Mouse (Mus musculus): ENCODE data around the gene Mast1.

Gene Mast1

DNA sequence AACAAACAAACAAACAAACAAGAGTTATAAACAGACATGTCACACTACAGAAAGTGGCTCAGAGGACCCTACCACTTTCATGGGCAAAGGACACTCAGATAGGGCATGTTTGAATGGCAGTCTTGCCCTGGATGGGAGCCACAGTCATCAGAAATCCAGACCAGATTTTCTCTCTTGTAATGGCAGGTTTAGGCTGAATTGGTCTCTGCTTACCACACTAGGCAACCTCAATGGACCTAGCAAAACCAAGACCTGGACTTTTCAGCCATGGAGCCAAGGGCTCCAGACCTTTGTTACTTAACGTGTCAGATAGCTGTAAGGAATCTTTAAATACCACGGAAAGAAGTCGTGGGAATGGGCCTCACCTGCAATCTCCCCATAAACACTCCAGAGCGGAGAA, 6.5 kb upstream of the Mast1 start:
- no peak for DNase-seq (ENCODE audit: low spot score)

DNA sequence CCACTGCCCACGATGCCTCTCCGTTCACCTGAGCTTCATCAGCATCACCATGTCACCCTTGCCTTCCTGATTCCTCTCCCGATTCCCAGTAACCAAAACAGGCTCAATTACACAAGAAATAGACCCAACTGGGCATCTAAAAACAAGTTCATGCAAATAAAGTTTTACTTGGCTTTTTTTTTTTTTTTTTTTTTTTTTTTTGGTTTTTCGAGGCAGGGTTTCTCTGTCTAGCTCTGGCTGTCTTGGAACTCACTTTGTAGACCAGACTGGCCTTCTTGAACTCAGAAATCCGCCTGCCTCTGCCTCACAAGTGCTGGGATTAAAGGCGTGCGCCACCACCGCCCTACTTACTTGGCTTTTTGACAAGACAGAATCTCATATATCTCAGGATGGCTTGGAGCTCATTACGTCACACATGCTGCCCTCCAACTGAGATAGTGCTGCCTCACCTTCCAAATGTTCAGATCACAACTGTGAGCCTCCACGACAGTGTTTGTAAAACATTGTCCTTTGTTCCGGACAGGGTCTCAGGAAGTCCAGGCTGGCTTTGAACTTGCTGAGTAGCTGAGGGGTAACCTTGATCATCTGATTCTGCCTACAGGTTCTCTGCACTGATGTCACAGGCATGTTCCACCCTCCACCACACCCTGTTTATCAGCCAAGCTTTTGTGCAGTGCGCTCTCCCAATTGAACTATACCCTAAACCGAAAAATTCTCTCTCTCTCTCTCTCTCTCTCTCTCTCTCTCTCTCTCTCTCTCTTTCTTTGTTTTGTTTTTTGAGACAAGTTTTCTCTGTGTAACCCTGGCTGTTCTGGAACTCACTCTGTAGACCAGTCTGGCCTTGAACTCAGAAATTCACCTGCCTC, 694 bp upstream of the Mast1 start:
- no peak for DNase-seq (ENCODE audit: low spot score)

DNA sequence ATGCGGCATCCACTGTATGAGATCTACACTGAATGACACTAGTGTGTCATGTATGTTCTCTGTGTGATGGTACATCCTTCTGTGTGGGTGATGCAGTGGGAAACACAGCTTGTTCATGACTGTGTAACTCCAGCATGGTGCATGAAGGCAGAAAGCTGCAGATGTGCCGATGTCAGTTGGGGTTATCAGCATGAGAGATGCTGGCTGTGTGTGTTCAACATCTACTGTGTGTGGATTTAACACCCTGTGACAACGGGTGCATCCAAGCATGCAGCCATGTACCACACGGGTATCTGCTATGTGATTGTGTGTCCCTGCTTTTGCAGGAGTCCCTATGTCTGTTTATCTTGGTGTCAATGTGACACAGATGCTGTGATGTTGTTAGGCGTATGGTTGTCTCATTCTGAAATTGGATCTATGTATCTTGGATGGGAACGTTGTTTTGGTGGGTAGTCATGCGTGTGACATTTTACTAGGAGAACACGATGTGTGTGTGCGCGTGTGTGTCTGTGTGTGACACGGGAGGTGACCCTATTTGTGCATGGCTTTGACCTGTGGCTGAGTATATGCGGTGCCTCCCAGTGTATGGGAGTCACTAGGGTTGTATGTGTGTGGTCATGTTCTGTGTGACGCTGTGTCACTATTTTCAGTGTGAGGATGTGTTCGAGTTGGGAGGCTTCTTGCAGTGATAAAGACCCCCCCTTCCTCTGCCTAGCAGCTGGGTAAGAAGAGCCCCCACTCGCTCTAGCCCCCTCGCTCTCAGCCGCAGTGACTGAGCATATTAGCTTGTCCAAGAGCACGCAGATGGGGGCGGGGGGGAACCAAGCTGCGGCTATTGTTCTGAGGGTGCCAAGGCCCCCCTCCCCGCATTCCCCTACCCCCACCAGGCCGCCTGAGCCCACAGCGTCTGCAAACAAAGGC, 858 bp downstream of the Mast1 start:
- DNase-seq (ENCODE audit: low spot score): no peak

DNA sequence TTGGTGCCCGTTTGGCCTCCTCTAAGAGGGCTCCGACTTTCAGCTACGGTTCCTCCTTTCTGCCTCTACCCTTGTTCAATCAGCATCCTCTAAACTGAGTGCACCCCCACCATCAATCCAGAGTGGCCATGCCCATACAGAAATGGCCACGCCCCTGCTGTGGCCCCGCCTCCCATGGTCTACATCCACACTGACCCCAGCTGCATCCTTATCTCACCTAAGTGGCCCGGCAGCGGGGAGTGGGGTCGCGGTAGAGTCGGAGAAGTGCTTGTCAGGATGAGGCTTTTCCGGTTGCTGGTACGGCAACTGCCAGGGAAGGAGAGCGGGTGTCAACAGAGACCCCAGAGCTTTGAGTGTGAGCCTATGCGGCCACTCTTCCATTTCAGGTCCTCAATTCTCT, 1.7 kb downstream of the Mast1 start:
- peak; percentile 17 for DNase-seq (ENCODE audit: low spot score)

DNA sequence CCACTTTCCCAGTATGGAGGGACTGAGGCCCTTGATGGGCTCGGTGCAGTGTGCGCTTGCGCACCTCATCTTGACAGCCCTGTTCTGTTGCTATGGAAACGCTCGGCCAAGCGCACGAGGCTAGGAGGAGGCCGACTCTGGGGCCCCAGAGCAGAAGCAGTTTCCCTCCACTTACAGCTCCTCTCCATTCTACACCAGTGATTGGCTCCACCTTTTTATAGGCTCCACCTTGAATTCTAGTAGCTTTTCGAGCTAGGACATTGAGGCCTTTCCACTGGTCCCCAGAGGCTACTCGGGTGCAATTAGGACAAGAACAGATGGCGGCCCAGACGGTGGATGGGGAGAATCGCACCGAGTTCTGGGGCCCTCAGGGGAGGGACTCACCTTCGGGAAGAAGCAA, 2.3 kb downstream of the Mast1 start:
- DNase-seq (ENCODE audit: low spot score): peak; percentile 36

DNA sequence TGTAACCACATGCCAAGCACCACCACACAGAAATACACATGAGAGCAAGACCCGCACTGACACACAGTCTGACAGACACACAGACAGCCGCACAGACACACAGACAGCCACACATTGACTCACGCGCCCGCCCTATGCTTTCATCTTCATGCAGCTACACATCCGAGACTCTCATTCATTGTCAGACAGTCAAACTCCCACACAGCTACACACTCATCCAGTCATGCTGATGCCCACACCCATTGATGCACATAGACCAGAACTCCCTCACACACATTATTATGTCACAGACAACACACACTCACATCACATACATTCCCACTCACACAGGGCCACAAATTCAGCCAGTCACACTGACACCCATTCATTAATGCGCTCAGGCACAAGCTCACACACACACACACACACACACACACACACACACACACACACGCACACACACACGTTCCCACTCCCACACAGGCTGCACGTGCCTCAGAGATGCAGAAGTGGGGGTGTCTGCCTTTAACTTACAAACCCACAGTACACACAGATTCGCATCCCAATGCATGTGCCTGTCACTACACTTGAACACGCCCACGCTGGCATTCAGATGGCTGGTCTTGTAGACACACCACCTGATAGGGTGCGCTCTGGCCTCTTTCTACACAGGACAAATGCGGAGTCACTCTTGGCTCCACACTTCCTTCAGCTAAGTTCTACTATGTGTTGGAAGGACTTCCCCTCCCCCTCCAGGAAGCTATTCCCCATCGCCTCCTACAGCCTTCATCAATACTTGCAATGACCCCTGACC, 3.2 kb downstream of the Mast1 start:
- peak; percentile 43 for DNase-seq (ENCODE audit: low spot score)

DNA sequence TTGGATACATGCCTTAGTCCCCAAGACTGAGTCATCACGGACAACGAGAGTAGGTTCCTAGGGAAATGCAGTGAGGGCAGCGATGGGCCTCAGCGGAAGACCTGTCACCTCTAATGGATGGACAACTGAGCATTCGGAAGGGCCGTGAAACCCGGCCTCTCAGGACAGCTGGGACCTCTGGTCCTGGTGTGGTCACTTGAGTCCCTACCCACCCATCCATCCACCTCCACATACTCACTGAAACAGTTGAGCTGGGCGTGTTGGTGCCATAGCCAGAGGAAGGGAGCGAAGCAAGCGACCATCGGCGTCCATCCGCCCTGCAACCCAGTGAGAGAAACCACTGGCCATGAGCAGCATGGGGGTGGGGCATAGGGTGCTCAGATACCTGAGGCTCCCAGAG, 6.6 kb downstream of the Mast1 start:
- no peak for DNase-seq (ENCODE audit: low spot score)

DNA sequence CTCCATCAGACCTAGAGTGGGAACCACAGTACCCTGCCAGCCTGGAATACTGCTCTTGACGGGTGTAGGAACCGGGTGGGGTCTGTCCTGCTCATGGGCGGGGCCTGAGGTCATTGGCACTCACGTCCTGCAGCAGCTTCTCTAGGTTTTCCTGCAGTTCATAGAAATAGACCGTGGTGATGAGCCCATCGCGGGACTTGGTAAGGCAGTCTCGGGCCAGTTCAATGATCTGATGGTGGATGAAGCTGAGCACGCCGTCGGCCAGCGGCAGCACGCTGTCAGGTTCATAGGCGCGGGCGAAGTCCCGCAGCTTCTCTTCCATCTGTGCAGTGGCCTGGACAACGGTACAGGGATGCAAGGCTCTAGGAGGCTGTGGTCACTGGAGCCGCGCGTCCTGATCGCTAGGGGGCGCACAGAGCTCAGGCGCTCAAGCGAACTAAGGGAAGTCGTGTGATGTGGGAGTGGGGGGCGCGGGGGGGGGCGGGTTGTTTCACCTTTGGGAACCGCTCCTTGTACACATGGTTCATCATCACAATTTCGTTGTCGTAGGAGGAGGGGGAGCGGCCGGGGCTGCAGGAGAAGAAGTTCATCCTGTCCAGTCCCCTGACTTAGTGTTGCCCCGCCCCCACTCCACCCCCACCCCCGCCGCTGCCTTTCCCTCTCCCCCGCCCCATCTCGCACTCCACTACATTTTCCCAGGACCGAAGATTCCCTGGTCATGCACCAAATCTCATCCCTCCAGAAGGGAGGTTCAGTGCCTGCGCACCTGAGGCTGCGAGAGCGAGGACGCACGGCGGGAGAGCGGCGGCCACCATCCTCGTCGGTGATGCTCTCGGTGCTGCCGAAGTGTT, 8.5 kb downstream of the Mast1 start:
- peak; percentile 75 for DNase-seq (ENCODE audit: low spot score)

DNA sequence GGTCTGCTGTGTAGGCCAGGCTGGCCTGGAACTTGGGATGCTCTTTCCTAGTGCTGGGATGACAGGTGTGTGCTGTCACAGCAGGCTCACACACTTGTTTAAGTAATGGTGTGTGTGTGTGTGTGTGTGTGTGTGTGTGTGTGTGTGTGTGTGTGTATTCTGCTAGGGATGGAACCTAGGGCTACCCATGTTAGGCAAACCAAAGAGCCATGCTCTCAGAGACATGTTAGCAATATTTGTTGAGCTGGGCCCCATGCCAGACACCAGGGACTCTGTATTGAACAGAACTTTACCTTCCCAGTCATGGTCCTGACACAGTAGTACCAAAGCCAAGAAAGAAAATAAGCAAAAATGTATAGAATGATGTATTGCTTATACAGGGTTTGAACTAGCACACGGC, 9.6 kb downstream of the Mast1 start:
- DNase-seq (ENCODE audit: low spot score): no peak

DNA sequence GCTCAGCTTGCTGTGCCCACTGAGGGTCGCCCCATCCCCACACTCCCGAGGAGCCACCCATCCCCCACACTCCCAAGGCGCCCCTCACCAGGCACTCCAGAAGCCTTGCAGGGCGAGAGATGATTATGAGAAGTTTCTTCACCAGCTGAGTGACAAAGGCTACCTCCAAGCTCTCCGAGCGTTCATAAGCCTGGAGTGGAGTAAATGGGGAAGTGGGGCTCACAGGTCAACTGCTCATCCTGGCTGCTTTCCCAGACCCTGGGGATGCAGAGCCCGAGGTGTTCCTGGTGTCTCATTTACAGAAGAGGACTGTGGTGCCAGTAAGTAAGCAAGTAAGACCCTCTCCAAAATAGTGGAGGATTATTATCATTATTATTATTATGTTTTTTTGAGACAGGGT, 11.6 kb downstream of the Mast1 start:
- DNase-seq (ENCODE audit: low spot score): no peak

DNA sequence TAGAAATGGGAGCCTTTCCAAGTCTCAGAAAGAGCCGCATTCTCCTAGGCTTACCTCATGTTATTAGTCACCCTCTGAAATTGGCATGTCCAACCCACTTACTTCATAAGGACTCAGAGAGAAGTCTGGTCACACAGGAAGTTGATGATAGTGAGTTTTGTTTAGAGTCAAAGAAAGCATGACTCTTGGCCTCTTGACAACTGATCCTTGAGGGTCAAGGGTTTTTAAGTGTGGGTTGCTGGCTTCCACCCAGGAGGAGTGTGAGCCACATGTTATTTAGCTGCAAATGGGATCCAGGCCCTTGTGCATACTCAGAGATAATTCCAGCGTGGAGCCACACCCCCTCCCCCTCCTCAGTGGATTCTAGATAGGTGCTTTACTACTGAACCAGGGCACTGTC, 15.6 kb downstream of the Mast1 start:
- no peak for DNase-seq (ENCODE audit: low spot score)

DNA sequence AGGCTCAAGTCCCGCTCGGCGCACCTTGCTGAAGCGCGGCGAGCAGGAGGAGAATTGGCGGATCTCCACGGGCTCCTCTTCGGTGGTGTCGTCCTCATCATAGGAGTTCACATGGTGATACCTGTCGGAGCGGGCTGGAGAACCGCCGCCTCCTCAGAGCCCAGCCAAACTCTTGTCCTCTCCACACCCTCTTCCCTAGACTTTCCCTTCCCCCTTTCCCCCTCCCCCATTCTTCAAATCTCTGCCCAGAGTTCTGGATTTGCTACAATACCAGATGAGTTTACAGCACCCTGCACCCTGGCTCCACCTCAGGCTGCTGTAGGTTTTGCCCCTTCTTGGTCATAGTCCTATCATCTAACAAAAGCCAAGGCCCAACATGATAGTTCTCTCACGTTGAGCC, 18.5 kb downstream of the Mast1 start:
- no peak for DNase-seq (ENCODE audit: low spot score)

DNA sequence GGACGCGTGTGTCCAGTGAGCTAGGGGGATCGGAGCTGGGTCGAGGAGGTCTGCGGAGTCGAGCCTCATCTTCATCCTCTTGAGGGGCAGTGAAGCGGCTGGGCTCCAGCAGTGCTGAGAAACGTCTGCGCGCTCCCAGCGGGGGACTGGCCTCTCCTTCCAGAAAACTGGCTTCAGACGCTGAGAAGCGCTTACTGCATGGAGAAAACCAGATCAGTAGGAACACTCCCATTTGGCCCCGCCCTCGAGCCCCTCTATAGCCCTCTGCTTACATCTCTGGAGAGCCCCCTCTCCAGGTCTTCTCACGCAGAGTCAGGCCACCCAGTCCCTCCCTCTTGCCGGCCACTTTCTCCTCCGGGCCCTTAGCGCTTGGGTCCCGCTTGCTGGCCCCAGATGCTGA, 19.4 kb downstream of the Mast1 start:
- no peak for DNase-seq (ENCODE audit: low spot score)

DNA sequence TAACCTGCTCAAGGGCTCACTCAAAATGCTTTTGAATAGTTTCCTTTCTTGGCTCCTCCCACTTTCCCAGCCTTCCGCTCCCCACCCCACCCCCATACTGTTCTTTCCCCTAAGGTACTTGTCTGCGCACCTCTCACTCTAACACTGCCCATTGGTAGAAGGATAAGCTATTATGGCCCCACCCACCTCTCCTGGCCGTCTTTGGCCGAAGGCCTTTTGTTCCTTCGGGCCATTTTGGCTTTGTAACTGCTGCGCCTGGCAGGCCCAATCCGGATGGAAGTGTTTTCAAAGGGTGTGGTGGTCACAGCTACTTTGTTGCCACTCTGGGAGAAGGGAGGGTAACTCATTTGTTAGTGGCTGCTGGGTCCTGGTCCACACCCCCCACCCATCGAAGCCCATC, 21.9 kb downstream of the Mast1 start:
- DNase-seq (ENCODE audit: low spot score): no peak

DNA sequence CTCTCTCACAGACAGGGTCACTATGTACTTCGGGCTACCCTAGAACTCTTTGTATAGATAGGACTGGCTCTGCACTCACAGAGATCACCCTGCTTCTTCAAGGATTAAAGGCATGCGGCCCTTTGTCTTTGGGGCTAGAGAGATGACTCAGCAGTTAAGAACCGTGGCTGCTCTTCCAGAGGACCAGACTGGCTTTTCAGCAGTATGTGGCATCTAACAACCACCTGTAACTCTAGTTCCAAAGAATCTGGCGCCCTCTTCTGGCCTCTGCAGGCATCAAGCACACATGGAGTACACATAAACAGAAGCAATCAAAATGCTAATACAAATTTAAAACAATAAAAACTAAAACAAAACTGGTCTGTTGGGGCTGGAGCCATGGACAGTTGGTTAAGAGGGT, 23.2 kb downstream of the Mast1 start:
- peak; percentile 28 for DNase-seq (ENCODE audit: low spot score)

DNA sequence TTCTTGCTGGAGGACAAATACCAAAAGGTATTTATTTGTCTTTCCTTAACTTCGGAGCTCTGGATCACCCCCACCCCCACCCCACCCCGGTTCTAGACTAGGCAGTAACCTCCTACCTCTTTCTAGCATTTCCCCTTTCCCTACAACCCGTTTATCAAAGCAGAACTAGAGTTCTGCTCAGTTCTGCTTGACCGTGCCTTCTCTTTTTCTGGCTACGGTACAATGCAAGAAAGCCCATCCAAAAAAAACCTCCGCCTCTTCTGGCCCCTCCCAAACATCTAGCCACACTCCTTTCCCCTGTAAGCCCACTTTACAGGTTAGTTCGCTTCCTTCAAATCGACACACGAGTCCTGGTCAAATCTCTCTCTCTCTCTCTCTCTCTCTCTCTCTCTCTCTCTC, 23.7 kb downstream of the Mast1 start:
- DNase-seq (ENCODE audit: low spot score): no peak

DNA sequence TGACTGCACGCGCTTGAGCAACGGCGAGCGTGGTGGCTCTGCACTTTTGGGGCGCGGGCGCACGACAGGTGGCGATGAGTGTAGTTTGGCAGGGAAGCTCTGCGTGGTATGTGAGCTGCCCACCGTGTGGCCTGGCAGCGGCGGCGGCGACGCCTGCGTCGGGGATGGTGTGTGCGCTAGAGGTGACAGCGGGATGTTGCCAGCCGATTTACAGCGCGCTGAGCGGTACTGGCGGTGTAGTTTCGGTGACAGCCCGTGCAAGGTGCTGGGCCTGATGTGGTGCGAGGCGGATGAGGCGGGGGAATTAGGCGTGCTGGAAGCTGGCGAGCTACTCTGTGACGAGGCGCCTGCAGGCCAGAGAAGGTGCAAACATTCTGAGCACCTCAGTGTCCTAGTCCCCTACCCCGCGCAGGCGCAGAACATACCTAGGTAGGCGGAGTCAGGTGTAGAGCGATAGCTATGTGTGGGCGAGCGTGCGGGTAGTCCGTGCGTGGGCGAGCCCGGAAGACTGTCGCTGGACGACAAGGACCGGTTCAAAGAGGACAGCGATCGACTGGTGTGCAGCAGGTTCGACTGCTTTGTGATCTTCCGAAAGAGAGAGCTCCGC, 24.2 kb downstream of the Mast1 start:
- DNase-seq (ENCODE audit: low spot score): peak; percentile 52

DNA sequence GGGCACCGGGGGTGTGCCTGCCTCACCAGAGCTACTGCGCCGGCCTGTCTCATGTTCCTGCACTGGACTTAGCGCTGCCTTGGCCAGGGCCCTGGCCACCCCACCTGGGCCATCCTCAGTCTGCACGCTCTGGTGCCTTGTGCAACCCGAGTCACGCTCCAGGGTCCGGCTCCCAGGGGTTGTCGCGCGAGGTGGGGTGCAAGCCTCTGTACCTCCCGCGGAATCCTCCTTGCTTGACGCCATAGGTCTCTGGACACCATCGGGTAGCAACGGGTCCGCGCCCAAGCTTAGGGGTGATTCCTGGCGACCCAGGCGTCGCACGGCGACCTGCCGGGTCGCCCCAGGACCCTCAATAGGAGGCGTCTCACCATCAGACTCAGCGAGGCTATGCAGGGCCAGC, 24.8 kb downstream of the Mast1 start:
- no peak for DNase-seq (ENCODE audit: low spot score)

DNA sequence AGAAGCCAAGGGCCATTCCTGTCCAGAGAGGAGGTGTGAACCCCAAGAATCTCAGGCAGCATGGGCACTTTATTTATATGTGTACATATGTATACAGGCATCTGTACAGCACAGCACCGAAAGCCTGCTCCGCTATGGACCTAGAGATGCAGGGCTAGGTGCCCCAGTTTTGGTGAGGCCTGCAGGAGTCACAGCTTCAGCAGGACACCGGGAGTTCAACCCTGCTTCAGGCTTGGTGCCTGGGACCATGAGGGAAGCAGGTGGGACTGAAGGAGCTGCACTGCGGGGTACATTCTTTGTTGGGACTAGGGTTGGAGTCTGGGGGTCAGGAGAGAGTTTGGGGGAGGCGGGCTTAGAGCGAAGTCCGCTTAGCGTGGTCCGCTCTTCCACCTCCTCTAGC, 25.3 kb downstream of the Mast1 start:
- no peak for DNase-seq (ENCODE audit: low spot score)

DNA sequence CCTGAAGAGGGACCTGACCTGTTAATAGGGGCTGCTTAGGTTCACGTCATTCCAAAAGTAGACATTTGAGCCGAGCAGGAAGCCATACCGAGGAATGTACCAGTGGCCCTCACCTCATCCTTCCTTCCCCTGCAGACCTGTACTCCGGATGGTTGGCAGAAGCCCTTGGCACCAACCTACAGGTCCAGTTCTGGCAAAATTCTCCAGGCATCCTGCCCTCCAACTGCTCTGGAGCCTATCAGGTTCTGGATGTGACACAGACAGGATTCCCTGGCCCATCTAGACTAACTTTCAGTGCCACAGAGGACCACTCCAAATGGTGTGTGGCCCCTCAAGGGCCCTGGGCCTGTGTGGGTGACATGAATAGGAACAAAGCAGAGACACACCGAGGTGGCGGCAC, 26.6 kb downstream of the Mast1 start:
- no peak for DNase-seq (ENCODE audit: low spot score)

DNA sequence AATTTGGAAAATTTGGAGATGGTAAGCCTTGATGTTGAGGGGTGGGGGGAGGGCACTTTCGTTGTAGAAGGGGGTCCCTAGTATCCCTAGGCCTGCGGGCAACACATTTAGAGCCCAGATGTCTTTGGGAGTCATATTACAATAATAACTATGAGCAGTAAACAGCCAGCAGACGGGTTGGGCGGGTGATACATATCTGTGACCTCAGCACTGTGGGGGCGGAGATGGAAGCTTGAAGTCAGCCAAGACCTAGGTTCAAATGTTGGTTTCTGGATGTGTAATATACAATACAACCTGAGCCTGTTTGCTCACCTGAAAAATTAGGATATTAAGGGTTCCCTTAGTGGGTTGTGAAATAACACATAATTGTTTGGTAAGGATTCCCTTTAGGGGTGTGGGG, 27.2 kb downstream of the Mast1 start:
- DNase-seq (ENCODE audit: low spot score): no peak
